ENCODE assay signal across 17 mouse cellular contexts in the genomic region with DNA sequence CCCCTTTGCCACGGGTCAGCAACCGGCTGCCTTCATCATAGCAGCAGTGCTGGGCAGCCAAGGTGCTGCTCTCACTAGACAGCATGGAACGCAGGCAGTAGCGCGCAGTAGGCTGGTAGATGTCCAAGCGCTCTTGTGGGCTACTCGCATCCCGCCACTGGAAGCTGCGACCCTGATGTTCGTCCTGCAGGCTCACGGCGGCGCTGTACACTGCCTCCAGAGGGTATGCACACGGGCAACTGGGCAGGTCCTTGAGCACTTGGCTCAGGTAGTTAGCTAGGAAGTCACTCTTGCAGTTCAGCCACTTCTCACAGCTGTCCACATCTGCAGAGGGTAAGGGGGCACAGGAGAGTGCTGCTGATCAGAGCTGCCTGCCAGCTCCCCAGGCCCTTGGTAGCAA. TPM values are rescaled to one million over a fixed set of nuclear protein-coding genes. Genes with fewer than 3 reads are reported as not detected.
A peak's percentile ranks its signal among the peaks of the same experiment; 100 is the strongest.
DNase-seq lines count a peak whose midpoint lies in the region; ATAC-seq and TF ChIP-seq lines count a peak whose summit lies in the region.
"Had no signal": no experiment of that assay in that cellular context is flagged by ENCODE, and none has a peak within 500 bp of the region (broad histone marks: within the 10 kb centered on the region; RNA-seq: fewer than 3 reads in every experiment).

No protein-coding gene starts in this region.

- H3K27ac ChIP-seq in heart, embryonic 10.5 days, result peak overlapping the region; percentile 80
- H3K27ac ChIP-seq in kidney, postnatal 0 days, result no peak overlapping the region
- H3K27ac ChIP-seq in gastrocnemius, adult 2 months, result no peak overlapping the region
- H3K27ac ChIP-seq: left cerebral cortex, adult 2 months; liver, embryonic 13.5 days; midbrain, embryonic 15.5 days had no signal

- no peak overlapping the region for H3K4me3 ChIP-seq in heart, embryonic 10.5 days
- H3K4me3 ChIP-seq in kidney, postnatal 0 days (replicated peaks; ENCODE audit: low read depth, low read length), result no peak overlapping the region
- H3K4me3 ChIP-seq in gastrocnemius, adult 2 months, result no peak overlapping the region
- H3K4me3 ChIP-seq: heart, embryonic 13.5 days; left cerebral cortex, adult 2 months; liver, embryonic 13.5 days; midbrain, embryonic 15.5 days had no signal

- H3K4me1 ChIP-seq in heart, embryonic 10.5 days, result peaks cover 36% of the 10 kb centered on the region
- peaks cover 10% of the 10 kb centered on the region; the same call in 1 of the 2 replicates for H3K4me1 ChIP-seq in kidney, postnatal 0 days (replicated peaks; ENCODE audit: insufficient read depth, low read length)
- H3K4me1 ChIP-seq: midbrain, embryonic 15.5 days had no signal

- no peaks in the 10 kb centered on the region for H3K9me3 ChIP-seq in heart, embryonic 10.5 days
- H3K9me3 ChIP-seq in kidney, postnatal 0 days (replicated peaks; ENCODE audit: low read length), result no peaks in the 10 kb centered on the region
- H3K9me3 ChIP-seq: heart, embryonic 13.5 days; liver, embryonic 13.5 days; midbrain, embryonic 15.5 days had no signal

- DNase-seq in heart, embryonic 10.5 days (ENCODE audit: low spot score), result no peak
- DNase-seq in heart, adult 11 months, result no peak
- peak; percentile 24 for DNase-seq in ovary, postnatal 36 days (ENCODE audit: low spot score)
- no peak for DNase-seq in ovary, postnatal 14 days (ENCODE audit: low spot score)
- DNase-seq in kidney, postnatal 0 days (ENCODE audit: low spot score), result no peak
- no peak for DNase-seq in gastrocnemius, adult 2 months
- no peak for DNase-seq in thymus, postnatal 0 days (ENCODE audit: low spot score)
- DNase-seq: cerebellum, adult 9-11 months; liver, embryonic 13.5 days; spleen, adult 18-20 months; thymus, adult 2 months had no signal

- no peak overlapping the region for H3K4me2 ChIP-seq in kidney, postnatal 0 days (ENCODE audit: low read length)
- H3K4me2 ChIP-seq: heart, embryonic 13.5 days; liver, embryonic 13.5 days; midbrain, embryonic 15.5 days had no signal

- no peaks in the 10 kb centered on the region for H3K27me3 ChIP-seq in heart, embryonic 10.5 days (ENCODE audit: insufficient read depth, poor library complexity, severe bottlenecking)
- H3K27me3 ChIP-seq in kidney, postnatal 0 days (ENCODE audit: insufficient read depth, low read length), result no peaks in the 10 kb centered on the region
- H3K27me3 ChIP-seq: heart, embryonic 13.5 days; liver, embryonic 13.5 days; midbrain, embryonic 15.5 days had no signal

- 40% methylated on average over 14 of the region's 14 CpGs for WGBS in heart, embryonic 10.5 days
- WGBS in kidney, postnatal 0 days, result 46% methylated on average over 14 of the region's 14 CpGs

- 0 out of 2 replicates have a peak, but pooled peaks have one; percentile 1 for ATAC-seq in kidney, postnatal 0 days (replicated peaks; ENCODE audit: low FRiP score, low read depth)
- no peak for ATAC-seq in granulocyte monocyte progenitor cell, adult 5-6 weeks (replicated peaks; ENCODE audit: poor library complexity, severe bottlenecking)
- ATAC-seq: inflammation-experienced regulatory T-cells, adult 6 months; midbrain, embryonic 15.5 days had no signal

- intact Hi-C loops in gastrocnemius, adult 2 months (cut with DNase I), result no loop called here

- H3K36me3 ChIP-seq in heart, embryonic 10.5 days, result peaks cover 25% of the 10 kb centered on the region
- 0 out of 2 replicates have a peak, but pooled peaks cover 10% of the 10 kb centered on the region for H3K36me3 ChIP-seq in kidney, postnatal 0 days (ENCODE audit: insufficient read depth, low read length)

- H3K9ac ChIP-seq in kidney, postnatal 0 days (ENCODE audit: low read depth, low read length), result no peak overlapping the region
- H3K9ac ChIP-seq: heart, embryonic 13.5 days; liver, embryonic 13.5 days; midbrain, embryonic 15.5 days had no signal

- peak; percentile 34; the same call in 1 of the 2 replicates for TF ChIP-seq CTCF in kidney, postnatal 0 days (IDR thresholded peaks at IDR 0.05; ENCODE audit: low read depth)
- TF ChIP-seq CTCF in gastrocnemius, adult 2 months (IDR thresholded peaks at IDR 0.05), result no peak

RNA-seq across cellular contexts. Expression of a gene that starts 13.6 kb away (rescaled TPM):
- 237 and 277 TPM in 2 replicates for polyA plus RNA-seq in heart, embryonic 10.5 days (2016; fragmentation: Nextera tagmentation; extraction: Ambion mirVana)
- 149 and 157 TPM in 2 replicates for polyA plus RNA-seq in kidney, postnatal 0 days (2015; fragmentation: Nextera tagmentation; extraction: Ambion mirVana)
- total RNA-seq in granulocyte monocyte progenitor cell, adult 5-6 weeks (2014; fragmentation: Nextera tagmentation), result 174 and 185 TPM in 2 replicates
- 310 and 324 TPM in 2 replicates for total RNA-seq in granulocyte monocyte progenitor cell, adult 5-6 weeks (2017)
- 100 to 1,000 TPM; 120 to 154 TPM for total RNA-seq in gastrocnemius, adult 2 months (2021)
- 193 and 211 TPM in 2 replicates for polyA plus RNA-seq in thymus, postnatal 0 days (2015; fragmentation: Nextera tagmentation; extraction: Ambion mirVana)

RNA-seq across cellular contexts. Expression of a gene that starts 13.8 kb away (rescaled TPM):
- polyA plus RNA-seq in heart, embryonic 10.5 days (2016; fragmentation: Nextera tagmentation; extraction: Ambion mirVana), result 37.4 and 39.7 TPM in 2 replicates
- 38.1 and 44.1 TPM in 2 replicates for polyA plus RNA-seq in kidney, postnatal 0 days (2015; fragmentation: Nextera tagmentation; extraction: Ambion mirVana)
- total RNA-seq in granulocyte monocyte progenitor cell, adult 5-6 weeks (2014; fragmentation: Nextera tagmentation), result 25.9 and 56.4 TPM in 2 replicates
- 27.2 and 31.0 TPM in 2 replicates for total RNA-seq in granulocyte monocyte progenitor cell, adult 5-6 weeks (2017)
- total RNA-seq in gastrocnemius, adult 2 months (2021), result 1 to 10 TPM; 7.3 to 9.5 TPM
- polyA plus RNA-seq in thymus, postnatal 0 days (2015; fragmentation: Nextera tagmentation; extraction: Ambion mirVana), result 30.5 and 33.2 TPM in 2 replicates

RNA-seq across cellular contexts. Expression of a gene that starts 19.6 kb away (rescaled TPM):
- polyA plus RNA-seq in heart, embryonic 10.5 days (2016; fragmentation: Nextera tagmentation; extraction: Ambion mirVana), result 0.71 and 0.84 TPM in 2 replicates
- 0.39 and 0.46 TPM in 2 replicates for polyA plus RNA-seq in kidney, postnatal 0 days (2015; fragmentation: Nextera tagmentation; extraction: Ambion mirVana)
- total RNA-seq in granulocyte monocyte progenitor cell, adult 5-6 weeks (2014; fragmentation: Nextera tagmentation), result not detected in 2 replicates
- not detected in 2 replicates for total RNA-seq in granulocyte monocyte progenitor cell, adult 5-6 weeks (2017)
- not detected for total RNA-seq in gastrocnemius, adult 2 months (2021)
- 0.06 and 0.07 TPM in 2 replicates for polyA plus RNA-seq in thymus, postnatal 0 days (2015; fragmentation: Nextera tagmentation; extraction: Ambion mirVana)
- total RNA-seq: neutrophil, adult 5-6 weeks had no signal
- polyA plus RNA-seq: inflammation-experienced regulatory T-cells, adult 6 months had no signal

RNA-seq across cellular contexts. Expression of a gene that starts 41.3 kb away (rescaled TPM):
- 0.80 and 0.90 TPM in 2 replicates for polyA plus RNA-seq in heart, embryonic 10.5 days (2016; fragmentation: Nextera tagmentation; extraction: Ambion mirVana)
- 0.17 TPM in 1 of 2 replicates, not detected in the other for polyA plus RNA-seq in kidney, postnatal 0 days (2015; fragmentation: Nextera tagmentation; extraction: Ambion mirVana)
- 1.8 TPM in 1 of 2 replicates, not detected in the other for total RNA-seq in granulocyte monocyte progenitor cell, adult 5-6 weeks (2014; fragmentation: Nextera tagmentation)
- not detected in 2 replicates for total RNA-seq in granulocyte monocyte progenitor cell, adult 5-6 weeks (2017)
- 1 to 10 TPM in 1 of 2 experiments, under 1 TPM in 1; 0.26 to 1.1 TPM for total RNA-seq in gastrocnemius, adult 2 months (2021)
- 0.86 and 0.89 TPM in 2 replicates for polyA plus RNA-seq in thymus, postnatal 0 days (2015; fragmentation: Nextera tagmentation; extraction: Ambion mirVana)
